Mouse (Mus musculus): ENCODE results near the gene Zmynd8. TPM values are rescaled to one million over a fixed set of nuclear protein-coding genes. Genes with fewer than 3 reads are reported as not detected.

The Zmynd8 gene
- total RNA-seq, 2 experiments from 2014 or later = 162 to 181 TPM

GRCm38 (mm10) chr2:165857841-165858426 is 40.9 kb downstream of the Zmynd8 start:
- DNase-seq = peak in 1 of 2 experiments; percentile 60

DNA sequence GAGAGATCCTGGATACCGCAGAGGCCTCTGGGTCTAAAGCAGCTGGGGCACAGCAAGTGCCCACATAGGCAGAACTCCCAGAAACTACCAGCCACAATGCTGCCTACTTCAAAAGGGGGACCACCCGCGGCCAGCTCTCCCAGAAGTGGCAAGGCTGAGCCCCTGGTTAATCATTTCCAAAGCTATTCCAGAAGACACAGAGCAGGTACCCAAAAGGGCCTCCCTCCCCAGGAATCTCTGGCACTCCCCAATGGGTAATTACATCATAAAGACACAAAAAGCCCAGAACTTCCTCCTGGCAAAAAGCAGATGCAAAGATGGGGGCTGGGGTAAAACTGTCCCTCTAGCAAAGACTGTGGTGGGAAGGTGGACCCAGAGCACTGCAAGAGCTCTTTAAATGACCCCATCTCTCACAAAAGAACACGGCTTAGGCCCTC is 41.4 kb downstream of the Zmynd8 start:
- no peak for DNase-seq

- DNase-seq = no peak
Measured at GRCm38 (mm10) chr2:165856611-165857200, 42.1 kb downstream of the Zmynd8 start.

GRCm38 (mm10) chr2:165855641-165856301 is 43.0 kb downstream of the Zmynd8 start:
- DNase-seq = peak; percentile 69 to 74

DNA sequence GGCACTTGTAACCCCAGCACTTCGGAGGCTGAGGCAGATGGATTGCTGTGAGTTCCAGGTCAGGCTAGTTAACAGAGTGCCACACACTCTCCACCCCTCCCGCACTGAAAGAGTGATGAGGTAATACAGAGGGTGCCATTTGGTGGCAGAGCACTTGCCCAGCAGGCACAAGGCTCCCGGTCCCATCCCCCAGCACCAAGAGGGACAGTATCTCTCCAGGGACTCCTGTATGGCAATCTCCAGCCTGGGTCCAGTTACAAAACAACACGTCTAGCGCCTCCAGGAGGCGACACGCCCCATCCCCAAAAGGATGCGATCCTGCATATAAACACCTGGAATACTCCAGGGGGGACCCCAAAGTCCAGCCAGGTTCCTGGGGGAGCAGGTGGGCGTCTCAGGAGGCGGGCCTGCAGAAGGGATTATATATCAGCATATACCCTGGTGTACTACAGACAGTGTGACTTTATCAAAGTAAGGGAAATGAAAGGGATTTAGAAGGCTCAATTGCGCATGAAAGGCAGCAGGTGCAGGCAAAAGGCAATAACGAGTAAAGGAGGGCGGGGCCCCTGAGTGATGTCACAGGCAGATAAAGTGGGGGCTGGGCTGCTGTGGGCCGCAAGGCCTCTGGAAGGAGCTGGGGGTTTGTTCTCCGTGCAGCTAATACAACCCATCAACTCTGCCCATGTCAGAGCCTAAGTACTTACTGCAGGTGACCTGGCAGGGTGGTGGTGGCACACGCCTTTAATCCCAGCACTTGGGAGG is 44.4 kb downstream of the Zmynd8 start:
- DNase-seq = no peak

GRCm38 (mm10) chr2:165852896-165853633 is 45.8 kb downstream of the Zmynd8 start:
- DNase-seq = no peak

- DNase-seq = no peak
Measured at GRCm38 (mm10) chr2:165852453-165852852, 46.4 kb downstream of the Zmynd8 start.

- DNase-seq = no peak
Measured at GRCm38 (mm10) chr2:165851811-165852415, 46.9 kb downstream of the Zmynd8 start.

DNA sequence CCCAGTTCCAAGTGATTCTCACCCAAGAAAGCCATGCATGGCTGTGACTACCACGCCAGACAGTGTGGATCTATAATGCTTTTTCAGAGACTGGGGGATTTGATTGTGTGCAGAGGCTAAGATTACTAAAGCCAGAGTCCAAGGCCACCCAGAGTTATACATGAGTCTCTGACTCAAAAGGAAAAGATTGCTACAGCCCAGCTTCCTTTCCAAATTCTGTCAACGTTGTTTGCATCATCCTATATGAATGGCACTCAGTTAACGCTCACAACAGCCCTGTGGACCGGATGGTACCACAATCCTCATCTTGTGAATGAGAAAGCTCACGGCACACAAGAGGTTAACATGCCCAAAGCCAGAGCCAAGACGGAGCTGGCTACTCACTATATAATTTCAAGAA is 48.0 kb downstream of the Zmynd8 start:
- no peak for DNase-seq

GRCm38 (mm10) chr2:165849129-165849528 is 49.7 kb downstream of the Zmynd8 start:
- peak in 1 of 2 experiments; percentile 64 for DNase-seq

DNA sequence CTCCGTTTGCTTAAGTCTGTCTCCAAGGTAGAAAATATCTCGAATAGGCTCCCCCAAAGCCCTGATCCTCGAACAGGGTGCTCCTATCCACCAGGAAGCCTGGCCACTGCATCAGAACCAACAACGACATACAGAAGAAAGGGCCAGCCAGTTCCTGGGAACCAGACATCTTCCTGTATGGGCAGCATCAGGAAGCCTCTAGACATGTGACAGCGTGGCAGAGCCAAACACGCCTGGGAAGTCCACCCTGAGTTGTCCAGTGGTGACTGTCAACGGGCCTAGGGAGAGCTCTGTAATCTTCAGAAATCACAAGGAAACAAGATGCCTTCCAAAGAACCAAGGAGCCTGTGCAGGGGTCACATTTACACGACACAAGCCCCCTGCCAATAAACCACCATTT is 52.0 kb downstream of the Zmynd8 start:
- DNase-seq = no peak

- DNase-seq = no peak
Measured at GRCm38 (mm10) chr2:165845490-165845889, 53.3 kb downstream of the Zmynd8 start.

- no peak for DNase-seq
Measured at GRCm38 (mm10) chr2:165843350-165843749, 55.5 kb downstream of the Zmynd8 start.

GRCm38 (mm10) chr2:165842241-165842640 is 56.6 kb downstream of the Zmynd8 start:
- DNase-seq = no peak

DNA sequence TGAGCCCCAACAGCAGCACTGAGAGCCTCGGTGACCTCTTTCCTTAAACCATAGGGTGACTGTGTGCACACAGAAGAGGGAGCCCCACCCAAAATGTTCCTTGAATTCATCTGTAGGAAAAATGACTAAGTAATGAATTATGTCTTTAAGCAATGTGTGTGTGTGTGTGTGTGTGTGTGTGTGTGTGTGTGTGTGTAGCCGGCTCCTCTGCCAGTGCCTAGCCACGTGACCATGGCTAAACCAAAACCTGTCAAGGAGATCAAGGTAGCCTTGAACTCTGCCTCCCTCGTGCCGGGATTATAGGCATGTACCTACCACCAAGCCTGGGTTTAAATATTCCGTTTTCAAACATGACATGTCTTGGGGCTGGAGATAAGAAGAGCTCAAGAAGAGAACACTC is 57.0 kb downstream of the Zmynd8 start:
- DNase-seq = no peak

GRCm38 (mm10) chr2:165840852-165841251 is 58.0 kb downstream of the Zmynd8 start:
- DNase-seq = no peak

DNA sequence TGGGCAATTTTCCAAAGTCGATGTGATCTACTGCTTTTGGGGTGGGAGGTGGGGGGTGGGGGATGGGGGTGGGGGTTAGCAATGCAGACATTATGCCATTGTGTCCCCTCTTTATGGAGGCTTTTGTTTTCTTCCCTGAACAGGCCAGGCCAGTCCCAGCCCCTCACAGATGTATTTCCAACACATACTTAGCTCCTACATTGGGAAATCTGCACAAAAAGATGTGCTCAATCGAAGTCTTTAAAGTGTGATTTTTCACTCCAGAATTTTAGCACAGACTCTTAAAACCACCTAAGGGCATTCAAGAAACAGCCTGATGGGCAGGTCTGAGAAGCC is 59.5 kb downstream of the Zmynd8 start:
- no peak for DNase-seq

- no peak for DNase-seq
Measured at GRCm38 (mm10) chr2:165838606-165839316, 60.1 kb downstream of the Zmynd8 start.

- no peak for DNase-seq
Measured at GRCm38 (mm10) chr2:165834601-165835000, 64.2 kb downstream of the Zmynd8 start.

DNA sequence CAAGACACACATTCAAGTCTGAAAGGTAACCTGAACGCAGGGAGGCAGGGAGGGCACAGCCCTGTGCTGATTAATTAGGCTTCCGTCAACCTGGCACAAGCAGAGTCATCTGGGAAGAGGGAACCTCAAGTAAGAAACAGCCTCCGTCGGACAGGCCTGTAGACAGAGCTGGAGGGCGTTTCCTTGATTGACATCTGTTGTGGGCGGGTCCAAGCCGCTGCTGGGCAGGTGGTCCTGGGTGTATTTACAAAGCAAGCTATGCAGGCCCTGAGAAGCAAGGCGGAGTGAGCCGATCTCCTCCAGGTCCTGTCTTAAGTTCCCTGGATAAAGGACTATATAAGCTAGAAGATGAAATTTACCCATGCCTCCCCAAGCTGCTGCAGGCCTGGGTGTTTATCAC is 65.3 kb downstream of the Zmynd8 start:
- no peak for DNase-seq

GRCm38 (mm10) chr2:165832720-165833119 is 66.1 kb downstream of the Zmynd8 start:
- DNase-seq = no peak
